Mouse (Mus musculus) gastrocnemius, postnatal 10 days (tissue): ENCODE results near the gene Hivep1. TPM values are rescaled to one million over a fixed set of nuclear protein-coding genes. Genes with fewer than 3 reads are reported as not detected.

ENCODE experiments used
- DNase-seq: peaks from one replicate; pipeline ENCODE4 v3.0.0; 2021; ENCODE audit warnings: mixed read lengths
- total RNA-seq, 2 experiments: library from RNA; stranded (reverse); gene quantifications; 2 replicates each; pipeline ENCODE4 v1.2.3; 2021

Gene Hivep1
- total RNA-seq, 2 experiments from 2014 or later, result 13.7 to 22.9 TPM

- no peak for DNase-seq
These were observed 177.0 kb downstream of the Hivep1 start for GRCm38 (mm10) chr13:42228849-42229248.

GRCm38 (mm10) chr13:42233741-42234419 lies 182.1 kb downstream of the Hivep1 start:
- DNase-seq, result no peak

- no peak for DNase-seq
These were observed 186.7 kb downstream of the Hivep1 start for GRCm38 (mm10) chr13:42238520-42238919.

- DNase-seq, result no peak
These were observed 190.3 kb downstream of the Hivep1 start for GRCm38 (mm10) chr13:42242131-42242530.

Other genes starting within 250 kb of the Hivep1 start
- not detected for gene Adtrp, start 204.3 kb upstream of the Hivep1 start, total RNA-seq
- gene Edn1, start 249.5 kb downstream of the Hivep1 start, total RNA-seq, result 1 to 10 TPM; 1.3 to 1.7 TPM